Mouse (Mus musculus) brain, embryonic 14.5 days (tissue): ENCODE results near the gene Fes. TPM values are rescaled to one million over a fixed set of nuclear protein-coding genes. Genes with fewer than 3 reads are reported as not detected.

Experiments
- DNase-seq: peaks from one replicate; pipeline ENCODE4 v3.0.0-alpha.2; 2011; ENCODE audit warnings: low read depth
- CTCF ChIP-seq: fragments of 200-500 bp; IDR thresholded peaks from 2 replicates; pipeline ENCODE4 v1.5.1; 2012; ENCODE audit warnings: inconsistent platforms, mild to moderate bottlenecking, moderate library complexity, borderline replicate concordance; ENCODE audit not compliant: insufficient read depth, insufficient read length; ENCODE audit errors: extremely low read depth
- POLR2A ChIP-seq: fragments of 200-500 bp; IDR thresholded peaks from 2 replicates; pipeline ENCODE4 v1.6.1; 2012; ENCODE audit warnings: mild to moderate bottlenecking, inconsistent platforms, borderline replicate concordance; ENCODE audit not compliant: poor library complexity, insufficient read depth, insufficient read length, severe bottlenecking; ENCODE audit errors: extremely low read depth
- polyA plus RNA-seq: library from polyadenylated mRNA; depleted of rRNA; stranded (reverse); fragments of >200 nt; gene quantifications from 2 replicates; pipeline ENCODE4 v1.2.3, GENCODE M21; 2012; rRNA removed

The Fes gene
- polyA plus RNA-seq, 1 experiment: 7.1 TPM

GRCm38 (mm10) chr7:80331433-80331832, 56.3 kb downstream of the Fes start:
- DNase-seq: no peak
- no peak for TF ChIP-seq CTCF
- TF ChIP-seq POLR2A: no peak

- no peak for DNase-seq
- no peak for TF ChIP-seq CTCF
- no peak for TF ChIP-seq POLR2A
Observed at GRCm38 (mm10) chr7:80330278-80330677, 57.5 kb downstream of the Fes start.

Other genes starting within 250 kb of the Fes start
- 14.7 and 23.6 TPM in 2 replicates for gene Sema4b, start 201.1 kb downstream of the Fes start, polyA plus RNA-seq
- 25.7 and 31.1 TPM in 2 replicates for gene Cib1, start 155.1 kb downstream of the Fes start, polyA plus RNA-seq
- gene Gdpgp1, start 155.1 kb downstream of the Fes start, polyA plus RNA-seq: 2.3 and 3.4 TPM in 2 replicates
- gene Ttll13, start 141.6 kb downstream of the Fes start, polyA plus RNA-seq: 0.79 and 1.2 TPM in 2 replicates
- gene Ngrn, start 126.7 kb downstream of the Fes start, polyA plus RNA-seq: 50.9 and 65.2 TPM in 2 replicates
- gene Vps33b, start 118.3 kb downstream of the Fes start, polyA plus RNA-seq: 25.5 and 34.0 TPM in 2 replicates
- 37.3 and 62.3 TPM in 2 replicates for gene Prc1, start 93.5 kb downstream of the Fes start, polyA plus RNA-seq
- 22.2 and 30.1 TPM in 2 replicates for gene Rccd1, start 63.5 kb downstream of the Fes start, polyA plus RNA-seq
- gene Unc45a, start 46.9 kb downstream of the Fes start, polyA plus RNA-seq: 73.6 and 85.0 TPM in 2 replicates
- gene Hddc3, start 44.8 kb downstream of the Fes start, polyA plus RNA-seq: 45.0 and 61.4 TPM in 2 replicates
- gene Man2a2, start 16.6 kb downstream of the Fes start, polyA plus RNA-seq: 59.9 and 78.3 TPM in 2 replicates
- gene Furin, start 17.5 kb upstream of the Fes start, polyA plus RNA-seq: 13.3 and 22.8 TPM in 2 replicates
- 10.8 and 11.7 TPM in 2 replicates for gene Blm, start 147.2 kb upstream of the Fes start, polyA plus RNA-seq